Mouse (Mus musculus) C2C12 (cell line): ENCODE measurements around the gene Ppef2.

ENCODE experiments used
- CEBPB ChIP-seq: IDR thresholded peaks from one replicate; pipeline ENCODE4 v1.6.1; 2011; ENCODE audit warnings: low read depth, mild to moderate bottlenecking, control low read depth, moderate library complexity
- CTCF ChIP-seq: IDR thresholded peaks from one replicate; pipeline ENCODE4 v1.5.1; 2011; ENCODE audit not compliant: control insufficient read depth, insufficient read depth, insufficient read length
- MAX ChIP-seq: IDR thresholded peaks from one replicate; pipeline ENCODE4 v1.6.1; 2011; ENCODE audit warnings: mild to moderate bottlenecking, control low read depth
- MYOG ChIP-seq: IDR thresholded peaks from one replicate; pipeline ENCODE4 v1.6.1; 2011; ENCODE audit not compliant: control insufficient read depth, insufficient read length; ENCODE audit errors: extremely low read depth
- USF1 ChIP-seq: IDR thresholded peaks from one replicate; pipeline ENCODE4 v1.6.1; 2011; ENCODE audit warnings: low read depth, mild to moderate bottlenecking, control low read depth, moderate library complexity

GRCm38 (mm10) chr5:92196895-92197811 lies 58.9 kb downstream of the Ppef2 start:
- TF ChIP-seq CTCF, result no peak
- TF ChIP-seq CEBPB, result no peak
- TF ChIP-seq MYOG, result no peak
- TF ChIP-seq USF1, result no peak
- no peak for TF ChIP-seq MAX
